Mouse (Mus musculus) ovary, postnatal 36 days (tissue): Measurements from ENCODE around the gene Spin2d.
"Not testable (repeated sequence)": the region's sequence is repeated elsewhere in the genome, so short reads cannot be mapped to it uniquely, and the experiment has no call there.

ENCODE experiments used
- DNase-seq: peaks from one replicate; pipeline ENCODE4 v3.0.0; 2022; ENCODE audit warnings: low spot score, mixed read lengths

The Spin2d gene

GRCm38 (mm10) chrX:73176889-73177288 lies at the start of gene Spin2d:
TSS of gene Spin2d (minus strand) at chrX:73176989.
- DNase-seq, result not testable (repeated sequence)

- no peak for DNase-seq
Observed at GRCm38 (mm10) chrX:73225365-73225764, 48.6 kb upstream of the Spin2d start.

GRCm38 (mm10) chrX:73213819-73214564 lies 37.2 kb upstream of the Spin2d start, which contains the start of gene Xlr4b:
TSS of gene Xlr4b (plus strand) at chrX:73214333.
- not testable (repeated sequence) for DNase-seq

- DNase-seq, result not testable (repeated sequence)
Observed at GRCm38 (mm10) chrX:73191934-73192333, 15.1 kb upstream of the Spin2d start, which contains the start of gene Xlr3b. TSS of gene Xlr3b (plus strand) at chrX:73192207.

GRCm38 (mm10) chrX:73149350-73149749 lies 27.4 kb downstream of the Spin2d start, which contains the start of gene DXBay18:
TSS of gene DXBay18 (minus strand) at chrX:73149450.
- not testable (repeated sequence) for DNase-seq

GRCm38 (mm10) chrX:73148496-73148895 lies 28.3 kb downstream of the Spin2d start, which contains the start of gene Xlr5b:
TSS of gene Xlr5b (plus strand) at chrX:73148796.
- not testable (repeated sequence) for DNase-seq

GRCm38 (mm10) chrX:73143218-73143618 lies 33.6 kb downstream of the Spin2d start:
- not testable (repeated sequence) for DNase-seq
